Mouse (Mus musculus) CH12.LX (cell line): ENCODE measurements around the gene Pgm5. TPM values are rescaled to one million over a fixed set of nuclear protein-coding genes. Genes with fewer than 3 reads are reported as not detected.

Source experiments
- DNase-seq: peaks from one replicate; pipeline ENCODE4 v3.0.0-alpha.2; 2013; ENCODE audit errors: extremely low read depth
- H3K27ac ChIP-seq: 2 replicates; pipeline ENCODE4 v1.5.1; 2012; ENCODE audit warnings: low read depth, mild to moderate bottlenecking, control low read depth, moderate library complexity; ENCODE audit not compliant: insufficient read depth
- H3K27me3 ChIP-seq: replicated peaks from 2 replicates; pipeline ENCODE3; 2012; ENCODE audit warnings: inconsistent platforms
- H3K36me3 ChIP-seq, 2 experiments: replicated peaks in 1 of 2; 2 replicates each; pipeline versions ENCODE3 to v1.6.1; 2012; ENCODE audit warnings: inconsistent platforms in 1 of 2, low read length in 1 of 2, mild to moderate bottlenecking in 1 of 2, mixed read lengths in 1 of 2, moderate library complexity in 1 of 2; ENCODE audit not compliant: control insufficient read depth in 1 of 2, insufficient read depth in 1 of 2
- H3K4me1 ChIP-seq, 2 experiments: 2 replicates each; pipeline ENCODE4 v1.6.1; 2012; ENCODE audit warnings: inconsistent platforms in 1 of 2, moderate library complexity in 1 of 2; ENCODE audit not compliant: insufficient read depth in 2 of 2, control insufficient read depth in 1 of 2
- H3K4me2 ChIP-seq: 2 replicates; pipeline ENCODE4 v1.6.1; 2012; ENCODE audit warnings: low read depth, mild to moderate bottlenecking, control low read depth; ENCODE audit not compliant: poor library complexity, insufficient read depth, severe bottlenecking
- H3K4me3 ChIP-seq, 3 experiments: fragments of 150-350 bp in 1 of 3; sonication (generic) in 1 of 3; replicated peaks in 1 of 3; 2 replicates each; pipeline versions ENCODE3 to v1.5.1; 2011 to 2012; ENCODE audit warnings: low read depth in 2 of 3, low read length in 2 of 3, mild to moderate bottlenecking in 2 of 3, moderate library complexity in 2 of 3, control low read depth in 1 of 3, improper control_type of control experiment in 1 of 3, inconsistent platforms in 1 of 3, mixed read lengths in 1 of 3; ENCODE audit not compliant: poor library complexity in 1 of 3
- H3K79me2 ChIP-seq: replicated peaks from 2 replicates; pipeline ENCODE4 v1.6.1; 2012; ENCODE audit warnings: mild to moderate bottlenecking, moderate library complexity; ENCODE audit not compliant: control insufficient read depth, poor library complexity, insufficient read depth, severe bottlenecking; ENCODE audit errors: extremely low read depth
- H3K9ac ChIP-seq: 2 replicates; pipeline ENCODE4 v1.6.1; 2012; ENCODE audit warnings: low read depth, mild to moderate bottlenecking, control low read depth, moderate library complexity; ENCODE audit not compliant: insufficient read depth
- H3K9me3 ChIP-seq: replicated peaks from 2 replicates; pipeline ENCODE3; 2012; ENCODE audit warnings: low read length, inconsistent platforms, mixed read lengths
- BHLHE40 ChIP-seq: IDR thresholded peaks from 2 replicates; pipeline ENCODE4 v1.6.1; 2011; ENCODE audit warnings: mild to moderate bottlenecking, low read depth, low read length, improper control_type of control experiment
- CHD1 ChIP-seq: IDR thresholded peaks from 2 replicates; pipeline ENCODE4 v1.6.1; 2012; ENCODE audit warnings: low read depth, low read length, improper control_type of control experiment, inconsistent platforms
- CHD2 ChIP-seq: IDR thresholded peaks from 2 replicates; pipeline ENCODE4 v1.6.1; 2011; ENCODE audit warnings: low read length, improper control_type of control experiment
- CTCF ChIP-seq, 2 experiments: IDR thresholded peaks in 1 of 2; conservative IDR thresholded peaks in 1 of 2; 2 replicates each; pipeline ENCODE4 v1.5.1; 2011 to 2012; ENCODE audit warnings: low read depth in 2 of 2, low read length in 2 of 2, improper control_type of control experiment in 1 of 2, inconsistent platforms in 1 of 2, mild to moderate bottlenecking in 1 of 2, moderate library complexity in 1 of 2
- EP300 ChIP-seq: IDR thresholded peaks from 2 replicates; pipeline ENCODE4 v1.6.1; 2011; ENCODE audit warnings: low read length, improper control_type of control experiment
- ETS1 ChIP-seq: conservative IDR thresholded peaks from 2 replicates; pipeline ENCODE4 v1.6.1; 2012; ENCODE audit warnings: low read depth, mild to moderate bottlenecking, inconsistent platforms, low read length, improper control_type of control experiment, moderate library complexity
- JUN ChIP-seq: IDR thresholded peaks from 2 replicates; pipeline ENCODE4 v1.6.1; 2011; ENCODE audit warnings: low read depth, mild to moderate bottlenecking, low read length, improper control_type of control experiment, moderate library complexity; ENCODE audit not compliant: insufficient read depth
- KAT2A ChIP-seq: IDR thresholded peaks from 2 replicates; pipeline ENCODE4 v1.6.1; 2012; ENCODE audit warnings: low read length, improper control_type of control experiment, inconsistent platforms; ENCODE audit not compliant: insufficient replicate concordance
- MAFK ChIP-seq: IDR thresholded peaks from 2 replicates; pipeline ENCODE4 v1.6.1; 2011; ENCODE audit warnings: low read length, improper control_type of control experiment; ENCODE audit not compliant: insufficient replicate concordance
- MAX ChIP-seq: IDR thresholded peaks from 2 replicates; pipeline ENCODE4 v1.6.1; 2011; ENCODE audit warnings: low read length, improper control_type of control experiment
- MAZ ChIP-seq: IDR thresholded peaks from 2 replicates; pipeline ENCODE4 v1.6.1; 2012; ENCODE audit warnings: low read depth, mild to moderate bottlenecking, inconsistent platforms, low read length, improper control_type of control experiment, moderate library complexity
- MYC ChIP-seq: IDR thresholded peaks from 2 replicates; pipeline ENCODE4 v1.6.1; 2011; ENCODE audit warnings: low read depth, mild to moderate bottlenecking, improper control_type of control experiment, low read length
- NELFE ChIP-seq: IDR thresholded peaks from 2 replicates; pipeline ENCODE4 v1.6.1; 2011; ENCODE audit warnings: low read depth, low read length, improper control_type of control experiment
- NRF1 ChIP-seq: IDR thresholded peaks from 2 replicates; pipeline ENCODE4 v1.6.1; 2014; ENCODE audit warnings: low read depth, mild to moderate bottlenecking, inconsistent platforms, low read length, improper control_type of control experiment, moderate library complexity
- PAX5 ChIP-seq: IDR thresholded peaks from 2 replicates; pipeline ENCODE4 v1.6.1; 2012; ENCODE audit warnings: low read length, inconsistent platforms, mixed read lengths
- POLR2A ChIP-seq: IDR thresholded peaks from 2 replicates; pipeline ENCODE4 v1.6.1; 2011; ENCODE audit warnings: low read depth, mild to moderate bottlenecking, improper control_type of control experiment, low read length
- RAD21 ChIP-seq: IDR thresholded peaks from 2 replicates; pipeline ENCODE4 v1.6.1; 2011; ENCODE audit warnings: low read depth, mild to moderate bottlenecking, low read length, improper control_type of control experiment, moderate library complexity
- SIN3A ChIP-seq: IDR thresholded peaks from 2 replicates; pipeline ENCODE4 v1.6.1; 2012; ENCODE audit warnings: low read length, improper control_type of control experiment, inconsistent platforms
- SMC3 ChIP-seq: IDR thresholded peaks from 2 replicates; pipeline ENCODE4 v1.6.1; 2011; ENCODE audit warnings: low read depth, low read length, improper control_type of control experiment
- TBP ChIP-seq: conservative IDR thresholded peaks from 2 replicates; pipeline ENCODE4 v1.6.1; 2011; ENCODE audit warnings: low read depth, low read length, improper control_type of control experiment
- TCF12 ChIP-seq: IDR thresholded peaks from 2 replicates; pipeline ENCODE4 v1.6.1; 2014; ENCODE audit warnings: low read depth, mild to moderate bottlenecking, inconsistent platforms, low read length, improper control_type of control experiment
- UBTF ChIP-seq: IDR thresholded peaks from 2 replicates; pipeline ENCODE4 v1.6.1; 2012; ENCODE audit warnings: low read depth, mild to moderate bottlenecking, inconsistent platforms, low read length, improper control_type of control experiment, moderate library complexity
- USF2 ChIP-seq: conservative IDR thresholded peaks from 2 replicates; pipeline ENCODE4 v1.6.1; 2011; ENCODE audit warnings: low read depth, low read length, improper control_type of control experiment
- ZC3H11A ChIP-seq: IDR thresholded peaks from 2 replicates; pipeline ENCODE4 v1.6.1; 2012; ENCODE audit warnings: low read depth, mild to moderate bottlenecking, inconsistent platforms, low read length, improper control_type of control experiment
- ZNF384 ChIP-seq: IDR thresholded peaks from 2 replicates; pipeline ENCODE4 v1.6.1; 2012; ENCODE audit warnings: low read depth, low read length, improper control_type of control experiment, inconsistent platforms
- dilution Hi-C: fragments of 300-500 bp; cut with MboI; formaldehyde crosslinking; loops from 2 replicates; pipeline ENCODE4 v1.14.3; 2020; ENCODE audit warnings: low sequenced_read_pairs; ENCODE audit not compliant: extremely low pct_unique_long_range_greater_than_20kb, extremely low pct_ligation_motif_present
- in situ Hi-C: fragments of 300-500 bp; cut with MboI; formaldehyde crosslinking; loops from 3 replicates; pipeline ENCODE4 v1.14.3; 2019; ENCODE audit warnings: low sequenced_read_pairs, low pct_ligation_motif_present, low pct_unique_long_range_greater_than_20kb, mixed read lengths
- polyA plus RNA-seq: library from polyadenylated mRNA; unstranded; fragments of >175 nt; gene quantifications from 2 replicates; pipeline ENCODE4 v1.2.1, GENCODE M21; 2012; ENCODE audit warnings: low read depth; ENCODE audit not compliant: insufficient read length
- total RNA-seq, 2 experiments: library from RNA; depleted of rRNA; stranded (reverse); fragments of 300-350 nt in 1 of 2; fragments of >200 nt in 1 of 2; gene quantifications; 2 replicates each; pipeline ENCODE4 v1.2.3; 2012 to 2014

Pgm5 gene
- total and polyA plus RNA-seq, 3 experiments: not detected

DNA sequence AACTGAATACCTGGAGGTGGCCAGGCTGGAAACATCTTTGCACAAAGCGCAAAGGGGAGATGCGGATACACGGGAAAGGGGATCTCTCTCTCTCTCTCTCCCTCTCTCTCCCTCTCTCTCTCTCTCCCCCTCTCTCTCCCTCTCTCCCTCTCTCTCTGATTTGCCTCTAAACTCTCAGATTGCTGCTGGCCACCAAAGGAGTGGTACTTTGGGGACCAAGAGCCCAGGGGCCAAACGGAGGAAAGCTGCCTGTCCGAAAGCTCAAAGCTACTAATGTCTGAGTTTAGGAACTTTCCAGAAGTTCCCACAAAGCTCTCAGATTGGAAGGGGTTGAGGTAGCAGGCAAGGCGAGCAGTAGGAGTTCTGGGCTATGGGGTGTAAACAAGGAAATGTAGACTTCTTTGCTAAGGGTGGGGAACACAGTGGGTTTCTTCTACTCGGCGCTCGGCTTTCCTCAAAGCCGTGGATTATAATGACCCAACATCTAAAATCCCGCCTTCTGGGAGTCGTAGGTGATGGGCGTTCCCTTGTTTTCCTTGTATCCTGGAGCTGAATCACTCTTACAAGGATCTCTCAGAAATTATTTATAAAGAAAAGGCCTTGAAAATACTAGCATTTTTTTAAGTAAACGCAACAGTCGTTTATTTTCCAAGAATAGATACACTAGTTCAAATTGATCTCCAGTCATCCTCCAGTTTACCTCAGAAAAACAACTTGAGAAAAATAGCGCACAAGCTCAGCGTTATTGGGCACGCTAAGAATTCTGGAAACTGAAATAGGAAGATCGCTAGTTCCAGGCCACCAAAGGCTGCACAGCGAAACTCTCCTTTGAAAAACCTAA is 36.5 kb upstream of the Pgm5 start:
- Histone ChIP-seq H3K79me2 (no peaks in the 10 kb centered on the region), H3K9me3 (peaks cover 15% of the 10 kb centered on the region), H3K27me3 (no peaks in the 10 kb centered on the region), H3K4me2 (no peak overlapping the region), H3K36me3 (no peaks in the 10 kb centered on the region), H3K4me1 (peaks cover 0 to 7% of the 10 kb centered on the region in 2 experiments; a peak in 2 of 4 replicates), H3K27ac (no peak overlapping the region)
- no peak for DNase-seq
- dilution Hi-C loops: no loop called here
- TF ChIP-seq CHD1 (no peak), SIN3A (no peak), RAD21 (no peak), TCF12 (no peak), CHD2 (no peak), MYC (no peak), EP300 (no peak), KAT2A (no peak), SMC3 (no peak), PAX5 (no peak), ETS1 (no peak), ZNF384 (no peak), NRF1 (no peak), NELFE (no peak), USF2 (no peak), UBTF (no peak), TBP (no peak), POLR2A (no peak), MAX (no peak)
- TF ChIP-seq, all 38 proteins: peak for 0
- in situ Hi-C loops: no loop called here
- Histone ChIP-seq H3K4me3 (no peak overlapping the region), H3K9ac (no peak overlapping the region)

DNA sequence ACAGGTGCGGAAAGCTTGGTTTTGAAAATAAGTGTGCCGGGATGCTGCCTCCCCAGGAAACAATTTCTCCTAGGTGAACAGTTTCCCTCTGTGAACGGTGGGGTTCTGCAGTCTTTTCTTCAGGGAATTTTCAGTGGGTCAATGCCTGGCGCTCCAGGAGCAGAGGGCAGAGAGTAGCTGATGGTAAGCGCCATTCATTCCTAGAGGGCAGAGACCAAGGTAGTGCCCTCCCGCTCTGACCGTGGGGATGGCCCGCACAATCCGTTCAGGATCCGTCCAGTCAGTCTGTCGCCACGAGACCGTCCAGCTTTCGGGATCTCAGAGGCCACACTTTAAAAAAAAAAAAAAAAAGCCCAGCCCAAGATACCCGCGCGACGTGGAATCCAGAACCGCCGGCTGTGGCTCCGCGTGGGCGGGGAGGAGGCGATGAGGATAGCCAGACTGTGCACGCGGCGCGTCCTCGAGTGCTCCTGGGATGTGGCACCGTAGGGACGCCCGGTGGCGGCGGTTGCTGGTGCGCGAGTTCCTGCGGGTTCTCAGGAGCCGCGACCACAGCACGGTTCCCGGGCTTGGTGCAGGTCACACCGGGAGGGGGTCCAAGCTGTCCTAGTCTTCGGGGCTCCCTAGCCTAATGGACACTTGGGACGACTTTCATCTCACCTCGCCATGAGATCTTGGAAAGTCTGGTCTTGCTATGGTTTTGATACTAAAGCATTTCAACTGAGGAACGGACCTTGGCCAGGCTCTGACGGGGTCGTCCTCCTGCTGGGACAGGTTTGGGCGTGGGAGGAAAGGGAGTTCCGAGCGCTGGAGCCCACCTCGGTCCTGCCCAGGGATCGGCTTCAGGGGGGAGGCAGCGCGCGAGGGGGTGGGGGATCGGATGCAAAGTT is 35.6 kb upstream of the Pgm5 start:
- no peaks in the 10 kb centered on the region for H3K27me3 ChIP-seq
- no peak overlapping the region for H3K4me3 ChIP-seq
- H3K79me2 ChIP-seq: no peaks in the 10 kb centered on the region
- no peak overlapping the region for H3K9ac ChIP-seq
- no peak overlapping the region for H3K4me2 ChIP-seq
- in situ Hi-C loops: no loop called here
- no peaks in the 10 kb centered on the region for H3K36me3 ChIP-seq
- H3K9me3 ChIP-seq: peaks cover 15% of the 10 kb centered on the region
- dilution Hi-C loops: no loop called here
- H3K27ac ChIP-seq: no peak overlapping the region
- H3K4me1 ChIP-seq: peaks cover 0 to 11% of the 10 kb centered on the region in 2 experiments; a peak in 2 of 4 replicates
- TF ChIP-seq CTCF (conservative IDR thresholded peaks at IDR 0.05 in 1 of 2, IDR thresholded peaks at IDR 0.05 in 1 of 2; ENCODE audit: low read depth in 2 of 2, low read length in 2 of 2): no peak
- no peak for TF ChIP-seq SIN3A
- no peak for TF ChIP-seq PAX5
- no peak for TF ChIP-seq TBP
- TF ChIP-seq ZNF384: no peak
- TF ChIP-seq SMC3: no peak
- no peak for TF ChIP-seq MAZ
- no peak for TF ChIP-seq BHLHE40
- TF ChIP-seq TCF12: no peak
- no peak for TF ChIP-seq USF2
- TF ChIP-seq UBTF: no peak
- TF ChIP-seq NELFE: no peak
- TF ChIP-seq KAT2A: no peak
- no peak for TF ChIP-seq JUN
- no peak for TF ChIP-seq MAFK
- no peak for TF ChIP-seq ZC3H11A
- no peak for DNase-seq
